Mouse (Mus musculus): ENCODE data around the gene Brsk2. TPM values are rescaled to one million over a fixed set of nuclear protein-coding genes. Genes with fewer than 3 reads are reported as not detected.

Brsk2 gene
- polyA plus RNA-seq, 1 experiment from 2014 or later, result 25.8 TPM

- no peaks in the 10 kb centered on the region for H3K27me3 ChIP-seq
- no peak for ATAC-seq (replicated peaks)
- H3K4me3 ChIP-seq, result no peak overlapping the region
- no peak overlapping the region for H3K9ac ChIP-seq (replicated peaks)
- H3K4me2 ChIP-seq (replicated peaks), result no peak overlapping the region
- H3K9me3 ChIP-seq, result no peaks in the 10 kb centered on the region
- H3K27ac ChIP-seq (replicated peaks), result 0 out of 2 replicates have a peak overlapping the region, but pooled peaks have one; percentile 3
- peaks cover 92% of the 10 kb centered on the region for H3K4me1 ChIP-seq
- H3K36me3 ChIP-seq, result no peaks in the 10 kb centered on the region
- 69% methylated on average over 4 of the region's 4 CpGs for WGBS
These were observed 8.0 kb downstream of the Brsk2 start for GRCm38 (mm10) chr7:141957524-141958051.

- Histone ChIP-seq H3K27me3 (no peaks in the 10 kb centered on the region), H3K9ac (replicated peaks) (no peak overlapping the region), H3K9me3 (no peaks in the 10 kb centered on the region), H3K27ac (replicated peaks) (0 out of 2 replicates have a peak overlapping the region, but pooled peaks have one; percentile 27), H3K4me2 (replicated peaks) (no peak overlapping the region), H3K36me3 (no peaks in the 10 kb centered on the region), H3K4me1 (peaks cover 92% of the 10 kb centered on the region), H3K4me3 (no peak overlapping the region)
- WGBS, result 97% methylated on average over 2 of the region's 2 CpGs
- ATAC-seq (replicated peaks), result no peak
These were observed 8.7 kb downstream of the Brsk2 start for GRCm38 (mm10) chr7:141958211-141958610.

GRCm38 (mm10) chr7:141959133-141959532 lies 9.6 kb downstream of the Brsk2 start:
- no peaks in the 10 kb centered on the region for H3K36me3 ChIP-seq
- ATAC-seq (replicated peaks), result no peak
- H3K4me2 ChIP-seq (replicated peaks), result no peak overlapping the region
- peaks cover 87% of the 10 kb centered on the region for H3K4me1 ChIP-seq
- WGBS, result 83% methylated on average over 1 of the region's 1 CpGs
- no peak overlapping the region for H3K27ac ChIP-seq (replicated peaks)
- no peak overlapping the region for H3K9ac ChIP-seq (replicated peaks)
- H3K9me3 ChIP-seq, result no peaks in the 10 kb centered on the region
- H3K27me3 ChIP-seq, result no peaks in the 10 kb centered on the region
- no peak overlapping the region for H3K4me3 ChIP-seq

- no peak for ATAC-seq (replicated peaks)
- H3K4me1 ChIP-seq, result peaks cover 72% of the 10 kb centered on the region
- no peaks in the 10 kb centered on the region for H3K27me3 ChIP-seq
- no peak overlapping the region for H3K27ac ChIP-seq (replicated peaks)
- 86% methylated on average over 2 of the region's 2 CpGs for WGBS
- no peak overlapping the region for H3K9ac ChIP-seq (replicated peaks)
- no peak overlapping the region for H3K4me3 ChIP-seq
- H3K4me2 ChIP-seq (replicated peaks), result no peak overlapping the region
- no peaks in the 10 kb centered on the region for H3K36me3 ChIP-seq
- H3K9me3 ChIP-seq, result no peaks in the 10 kb centered on the region
These were observed 11.4 kb downstream of the Brsk2 start for GRCm38 (mm10) chr7:141960926-141961325.

- Histone ChIP-seq H3K4me1 (peaks cover 66% of the 10 kb centered on the region), H3K4me2 (replicated peaks) (no peak overlapping the region), H3K4me3 (no peak overlapping the region), H3K36me3 (no peaks in the 10 kb centered on the region), H3K27me3 (no peaks in the 10 kb centered on the region), H3K9ac (replicated peaks) (no peak overlapping the region), H3K27ac (replicated peaks) (no peak overlapping the region), H3K9me3 (no peaks in the 10 kb centered on the region)
- WGBS, result 67% methylated on average over 3 of the region's 3 CpGs
- no peak for ATAC-seq (replicated peaks)
These were observed 11.9 kb downstream of the Brsk2 start for GRCm38 (mm10) chr7:141961491-141961890.

GRCm38 (mm10) chr7:141962521-141962920 lies 13.0 kb downstream of the Brsk2 start:
- ATAC-seq (replicated peaks), result no peak
- WGBS, result 93% methylated on average over 3 of the region's 3 CpGs
- H3K27ac ChIP-seq (replicated peaks), result no peak overlapping the region
- H3K4me1 ChIP-seq, result peaks cover 62% of the 10 kb centered on the region
- no peaks in the 10 kb centered on the region for H3K9me3 ChIP-seq
- no peak overlapping the region for H3K9ac ChIP-seq (replicated peaks)
- H3K36me3 ChIP-seq, result no peaks in the 10 kb centered on the region
- no peak overlapping the region for H3K4me3 ChIP-seq
- H3K4me2 ChIP-seq (replicated peaks), result no peak overlapping the region
- H3K27me3 ChIP-seq, result no peaks in the 10 kb centered on the region

GRCm38 (mm10) chr7:141966281-141966680 lies 16.7 kb downstream of the Brsk2 start:
- H3K27ac ChIP-seq (replicated peaks), result no peak overlapping the region
- 90% methylated on average over 2 of the region's 2 CpGs for WGBS
- no peaks in the 10 kb centered on the region for H3K36me3 ChIP-seq
- no peaks in the 10 kb centered on the region for H3K9me3 ChIP-seq
- H3K9ac ChIP-seq (replicated peaks), result no peak overlapping the region
- ATAC-seq (replicated peaks), result no peak
- no peak overlapping the region for H3K4me2 ChIP-seq (replicated peaks)
- peaks cover 54% of the 10 kb centered on the region for H3K4me1 ChIP-seq
- H3K4me3 ChIP-seq, result no peak overlapping the region
- no peaks in the 10 kb centered on the region for H3K27me3 ChIP-seq

- ATAC-seq (replicated peaks), result 0 out of 2 replicates have a peak, but pooled peaks have one; percentile 13
- Histone ChIP-seq H3K4me2 (replicated peaks) (no peak overlapping the region), H3K4me1 (peaks cover 32% of the 10 kb centered on the region), H3K36me3 (no peaks in the 10 kb centered on the region), H3K27ac (replicated peaks) (no peak overlapping the region), H3K9me3 (no peaks in the 10 kb centered on the region), H3K4me3 (no peak overlapping the region), H3K9ac (replicated peaks) (no peak overlapping the region), H3K27me3 (no peaks in the 10 kb centered on the region)
- WGBS, result 50% methylated on average over 7 of the region's 7 CpGs
These were observed 23.5 kb downstream of the Brsk2 start for GRCm38 (mm10) chr7:141972831-141973619.

- Histone ChIP-seq H3K4me1 (peaks cover 13% of the 10 kb centered on the region), H3K9ac (replicated peaks) (no peak overlapping the region), H3K27me3 (no peaks in the 10 kb centered on the region), H3K27ac (replicated peaks) (no peak overlapping the region; the same call in 1 of the 2 replicates), H3K4me3 (no peak overlapping the region), H3K36me3 (no peaks in the 10 kb centered on the region), H3K4me2 (replicated peaks) (no peak overlapping the region), H3K9me3 (no peaks in the 10 kb centered on the region)
- peak; percentile 59 for ATAC-seq (replicated peaks)
- WGBS, result 30% methylated on average over 6 of the region's 6 CpGs
These were observed 28.5 kb downstream of the Brsk2 start for GRCm38 (mm10) chr7:141978003-141978402.

- no peak for ATAC-seq (replicated peaks)
- Histone ChIP-seq H3K9ac (replicated peaks) (no peak overlapping the region), H3K27ac (replicated peaks) (no peak overlapping the region), H3K4me3 (no peak overlapping the region), H3K9me3 (no peaks in the 10 kb centered on the region), H3K27me3 (no peaks in the 10 kb centered on the region), H3K36me3 (peaks cover 1% of the 10 kb centered on the region), H3K4me2 (replicated peaks) (no peak overlapping the region), H3K4me1 (peaks cover 13% of the 10 kb centered on the region)
- 97% methylated on average over 4 of the region's 4 CpGs for WGBS
These were observed 29.7 kb downstream of the Brsk2 start for GRCm38 (mm10) chr7:141979247-141979646.

GRCm38 (mm10) chr7:141981237-141981636 lies 31.7 kb downstream of the Brsk2 start:
- H3K4me1 ChIP-seq, result peaks cover 13% of the 10 kb centered on the region
- H3K27ac ChIP-seq (replicated peaks), result no peak overlapping the region
- 91% methylated on average over 7 of the region's 7 CpGs for WGBS
- peaks cover 20% of the 10 kb centered on the region for H3K36me3 ChIP-seq
- no peaks in the 10 kb centered on the region for H3K27me3 ChIP-seq
- no peak overlapping the region for H3K4me3 ChIP-seq
- ATAC-seq (replicated peaks), result no peak
- H3K4me2 ChIP-seq (replicated peaks), result no peak overlapping the region
- H3K9ac ChIP-seq (replicated peaks), result no peak overlapping the region
- H3K9me3 ChIP-seq, result no peaks in the 10 kb centered on the region

GRCm38 (mm10) chr7:141988314-141988806 lies 38.8 kb downstream of the Brsk2 start:
- Histone ChIP-seq H3K4me1 (no peaks in the 10 kb centered on the region), H3K4me2 (replicated peaks) (no peak overlapping the region), H3K36me3 (peaks cover 87% of the 10 kb centered on the region), H3K9me3 (no peaks in the 10 kb centered on the region), H3K4me3 (no peak overlapping the region), H3K9ac (replicated peaks) (no peak overlapping the region), H3K27ac (replicated peaks) (no peak overlapping the region), H3K27me3 (no peaks in the 10 kb centered on the region)
- no peak for ATAC-seq (replicated peaks)
- 94% methylated on average over 7 of the region's 7 CpGs for WGBS

Measured in forebrain, embryonic 15.5 days (tissue).